Mouse (Mus musculus) retina, postnatal 1 day (tissue): ENCODE measurements at regions not wholly inside any gene's neighbourhood (a gene's known extent, or its start where the extent isn't known, plus 50 kb on each side); places are given as distances from the start of the nearest gene placed in this dataset.
"Not testable (repeated sequence)": the region's sequence is repeated elsewhere in the genome, so short reads cannot be mapped to it uniquely, and the experiment has no call there.

Experiments used
- DNase-seq: peaks from one replicate; pipeline ENCODE4 v3.0.0-alpha.2; 2012

- no peak for DNase-seq
These were observed 343.1 kb upstream of the Fign start for GRCm38 (mm10) chr2:64440961-64441360.

- DNase-seq: not testable (repeated sequence)
These were observed 319.3 kb upstream of the Fign start for GRCm38 (mm10) chr2:64417129-64417528.

DNA sequence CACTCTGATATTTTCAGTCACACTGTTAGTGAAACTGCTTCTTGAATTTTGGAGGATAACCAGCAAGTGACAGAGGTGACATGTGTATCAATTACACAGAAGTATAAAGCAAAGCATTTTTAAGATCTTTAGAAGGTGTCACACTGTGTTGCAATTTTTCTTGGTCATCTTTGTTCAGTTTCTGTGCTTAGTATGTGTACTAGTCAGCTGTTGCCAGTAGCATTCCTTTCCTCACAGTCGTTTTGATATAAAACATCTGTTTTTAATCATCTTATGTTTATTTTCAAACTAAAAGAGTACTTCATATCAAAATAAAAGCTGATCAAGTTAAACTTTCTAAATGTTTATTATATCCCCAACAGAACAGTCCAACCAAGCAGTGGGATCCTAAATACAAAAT, 316.0 kb upstream of the Fign start:
- no peak for DNase-seq

DNA sequence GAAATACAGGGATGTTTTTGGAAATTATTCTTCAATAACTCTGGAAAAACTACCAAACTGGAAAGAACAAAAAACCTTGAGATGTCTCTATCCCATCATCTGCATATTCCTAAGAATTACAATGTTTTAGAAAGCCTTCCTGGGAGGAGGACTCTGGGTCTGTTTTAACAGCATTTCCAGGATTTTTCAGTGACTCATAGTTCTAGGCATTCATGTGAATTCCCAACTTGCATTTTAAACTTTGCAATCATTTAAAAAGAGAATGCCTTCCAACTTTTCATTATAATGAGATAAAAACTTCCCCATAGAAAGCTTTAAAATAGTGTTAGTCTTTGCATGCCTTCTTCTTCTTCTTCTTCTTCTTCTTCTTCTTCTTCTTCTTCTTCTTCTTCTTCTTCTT, 315.4 kb upstream of the Fign start:
- no peak for DNase-seq

- DNase-seq: peak; percentile 30
These were observed 298.1 kb upstream of the Fign start for GRCm38 (mm10) chr2:64395946-64396345.

DNA sequence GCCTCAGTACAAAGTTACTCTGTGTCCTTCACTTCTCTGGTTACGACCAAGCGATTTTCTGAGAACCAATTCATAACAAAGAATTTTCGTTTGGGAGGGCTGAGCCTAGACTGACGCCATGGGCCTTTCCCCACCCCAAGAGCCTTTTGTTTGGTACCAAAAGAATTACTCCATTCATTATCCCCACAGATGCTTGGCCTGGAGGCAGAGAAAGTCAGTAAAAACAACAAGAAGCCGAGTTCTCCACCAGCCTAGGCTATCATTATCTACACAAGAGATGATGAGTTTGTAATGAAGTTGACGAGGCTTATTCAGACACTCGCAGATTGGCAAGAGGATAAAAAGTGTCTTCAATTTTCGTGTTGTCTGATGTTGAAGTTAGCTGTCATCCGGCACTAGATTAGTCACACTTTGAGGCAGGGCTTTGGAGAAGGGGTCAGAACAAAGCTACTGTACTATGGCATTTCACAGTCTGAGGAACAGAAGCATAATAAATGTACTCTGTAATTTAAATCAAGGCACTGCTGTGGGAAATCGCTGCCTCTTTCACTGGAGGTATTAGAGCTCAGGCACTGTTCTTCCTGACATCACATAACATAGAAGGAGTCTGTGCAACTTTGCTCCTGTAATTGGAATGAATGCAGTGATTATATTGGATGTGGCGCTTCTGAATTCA, 296.9 kb upstream of the Fign start:
- peak; percentile 67 for DNase-seq

- DNase-seq: no peak
These were observed 296.4 kb upstream of the Fign start for GRCm38 (mm10) chr2:64394199-64394598.

DNA sequence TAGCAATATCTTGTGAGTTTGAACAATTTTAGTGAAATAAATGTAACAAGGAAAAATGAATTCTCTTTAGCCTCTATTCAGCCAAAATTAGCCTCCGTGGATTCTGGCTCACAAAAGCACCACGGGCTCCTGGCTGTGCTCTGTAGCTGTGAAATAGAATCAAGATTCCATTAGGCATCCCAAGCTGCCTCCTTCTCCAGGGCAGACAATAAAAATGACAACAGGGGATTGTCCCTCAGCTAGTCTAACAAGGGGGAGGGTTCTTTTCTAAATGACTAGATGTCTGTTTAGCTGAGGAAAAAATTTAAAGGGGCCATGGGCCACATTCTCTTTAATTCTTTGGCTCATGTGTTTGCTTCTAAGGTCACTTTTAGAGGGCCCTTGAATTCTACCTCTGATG, 272.0 kb upstream of the Fign start:
- peak; percentile 66 for DNase-seq

DNA sequence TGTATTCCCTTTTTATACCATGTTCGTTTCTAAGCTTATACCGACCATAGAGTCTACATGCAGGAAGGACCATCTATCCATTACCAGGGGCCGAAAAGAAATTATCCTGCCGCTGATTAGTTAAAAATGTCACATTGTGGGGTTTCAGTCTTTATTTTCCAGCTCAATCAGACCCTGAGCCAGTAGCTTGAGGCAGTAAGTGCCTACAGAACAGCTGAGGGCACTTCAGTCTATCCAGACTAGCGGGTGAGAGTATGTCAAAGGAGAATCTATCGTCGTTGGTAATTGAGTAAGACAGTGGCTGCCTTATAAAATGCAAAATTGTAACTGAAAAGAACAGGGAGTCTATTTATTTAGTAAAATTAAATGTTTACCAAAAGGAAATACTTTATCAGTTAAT, 269.4 kb upstream of the Fign start:
- no peak for DNase-seq

- DNase-seq: no peak
These were observed 268.7 kb upstream of the Fign start for GRCm38 (mm10) chr2:64366528-64366927.

DNA sequence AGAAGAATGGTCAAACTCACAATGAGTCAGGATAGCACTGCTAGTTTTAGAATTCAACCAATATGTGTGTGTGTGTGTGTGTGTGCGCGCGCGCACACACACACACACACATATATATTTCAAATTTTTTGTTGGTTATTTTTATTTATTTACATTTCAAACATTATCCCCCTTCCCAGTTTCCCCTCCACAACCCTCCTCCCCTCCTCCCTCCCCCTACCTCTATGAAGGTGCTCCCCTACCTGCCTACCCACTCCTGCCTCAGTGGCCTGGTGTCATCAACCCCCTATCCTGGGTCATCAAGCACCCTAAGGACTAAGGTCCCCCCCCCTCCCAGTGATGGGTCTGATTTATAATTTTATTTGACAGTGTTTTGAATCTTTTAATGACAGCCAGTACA, 258.4 kb upstream of the Fign start:
- no peak for DNase-seq

GRCm38 (mm10) chr2:64325499-64325898, 227.7 kb upstream of the Fign start:
- DNase-seq: peak; percentile 54
